Mouse (Mus musculus): ENCODE results near the gene Plk3. TPM values are rescaled to one million over a fixed set of nuclear protein-coding genes. Genes with fewer than 3 reads are reported as not detected.

Gene Plk3
- polyA plus RNA-seq, 1 experiment from 2014 or later, result 2.0 TPM

DNA sequence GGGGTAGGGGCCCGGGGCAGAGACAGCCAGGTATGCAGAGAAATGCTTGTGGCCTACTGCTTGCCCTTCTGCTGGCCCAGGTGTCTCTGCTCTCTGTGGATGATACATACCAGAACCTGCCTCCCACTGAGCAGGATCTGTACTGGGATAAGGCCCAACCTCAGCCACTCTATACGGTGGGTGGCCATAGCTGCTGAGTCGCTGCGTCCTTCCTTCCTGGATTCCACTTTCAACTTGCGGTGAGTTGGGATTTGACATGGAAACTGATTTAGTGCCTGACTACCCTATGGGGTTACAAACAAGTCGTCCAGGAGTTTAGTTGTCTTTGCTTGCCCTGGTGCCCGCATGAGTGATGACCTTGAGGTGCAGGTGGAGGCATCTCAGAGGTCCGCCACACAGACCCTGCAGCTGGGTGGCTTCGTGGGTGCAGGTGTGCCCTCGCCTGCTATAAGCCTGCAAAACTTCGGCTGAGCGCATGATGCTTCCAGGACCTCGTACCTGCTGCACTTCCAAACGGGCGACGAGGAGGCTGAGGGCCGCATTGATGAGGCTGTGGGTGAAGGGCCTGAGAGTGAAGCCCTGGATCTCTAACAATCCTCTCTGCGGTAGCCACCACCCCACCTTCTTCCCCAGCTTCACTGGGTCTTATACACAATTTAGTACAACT is 14.4 kb upstream of the Plk3 start:
- Histone ChIP-seq H3K9ac (ENCODE audit: low read length) (no peak overlapping the region), H3K36me3 (ENCODE audit: control insufficient read depth, insufficient read depth, low read length) (peaks cover 39% of the 10 kb centered on the region), H3K4me2 (ENCODE audit: low read length) (no peak overlapping the region), H3K27me3 (ENCODE audit: control insufficient read depth, insufficient read depth, low read length) (no peaks in the 10 kb centered on the region), H3K4me3 (ENCODE audit: control insufficient read depth in 1 of 2, insufficient read depth in 1 of 2, low read depth in 1 of 2, low read length in 2 of 2) (no peak overlapping the region), H3K9me3 (ENCODE audit: control insufficient read depth, low read length) (no peaks in the 10 kb centered on the region), H3K27ac (replicated peaks in 1 of 2; ENCODE audit: control insufficient read depth in 1 of 2, insufficient read depth in 1 of 2, low read depth in 2 of 2, low read length in 2 of 2) (no peak overlapping the region), H3K4me1 (ENCODE audit: control insufficient read depth in 2 of 2, insufficient read depth in 2 of 2, low read length in 2 of 2) (peaks cover 2 to 7% of the 10 kb centered on the region in 2 experiments)
- no peak for ATAC-seq (ENCODE audit: insufficient number of reproducible peaks, insufficient read depth, low FRiP score, low read depth)
- WGBS, result 79% methylated on average over 18 of the region's 18 CpGs

GRCm38 (mm10) chr4:117146176-117146575 is 12.4 kb upstream of the Plk3 start:
- peaks cover 19% of the 10 kb centered on the region for H3K36me3 ChIP-seq (ENCODE audit: control insufficient read depth, insufficient read depth, low read length)
- no peak overlapping the region for H3K4me2 ChIP-seq (ENCODE audit: low read length)
- no peaks in the 10 kb centered on the region for H3K9me3 ChIP-seq (ENCODE audit: control insufficient read depth, low read length)
- H3K27me3 ChIP-seq (ENCODE audit: control insufficient read depth, insufficient read depth, low read length), result no peaks in the 10 kb centered on the region
- peaks cover 0 to 4% of the 10 kb centered on the region in 2 experiments; a peak in 2 of 4 replicates for H3K4me1 ChIP-seq (ENCODE audit: control insufficient read depth in 2 of 2, insufficient read depth in 2 of 2, low read length in 2 of 2)
- H3K4me3 ChIP-seq (ENCODE audit: control insufficient read depth in 1 of 2, insufficient read depth in 1 of 2, low read depth in 1 of 2, low read length in 2 of 2), result no peak overlapping the region
- ATAC-seq (ENCODE audit: insufficient number of reproducible peaks, insufficient read depth, low FRiP score, low read depth), result no peak
- 28% methylated on average over 15 of the region's 15 CpGs for WGBS
- no peak overlapping the region for H3K9ac ChIP-seq (ENCODE audit: low read length)
- no peak overlapping the region for H3K27ac ChIP-seq (replicated peaks in 1 of 2; ENCODE audit: control insufficient read depth in 1 of 2, insufficient read depth in 1 of 2, low read depth in 2 of 2, low read length in 2 of 2)

- no peak overlapping the region for H3K9ac ChIP-seq (ENCODE audit: low read length)
Observed at GRCm38 (mm10) chr4:117145248-117145647, 11.5 kb upstream of the Plk3 start.

GRCm38 (mm10) chr4:117143023-117143422 is 9.3 kb upstream of the Plk3 start:
- Histone ChIP-seq H3K9ac (ENCODE audit: low read length) (no peak overlapping the region), H3K4me1 (ENCODE audit: control insufficient read depth in 2 of 2, insufficient read depth in 2 of 2, low read length in 2 of 2) (peaks cover 0 to 4% of the 10 kb centered on the region in 2 experiments; a peak in 2 of 4 replicates), H3K27ac (replicated peaks in 1 of 2; ENCODE audit: control insufficient read depth in 1 of 2, insufficient read depth in 1 of 2, low read depth in 2 of 2, low read length in 2 of 2) (no peak overlapping the region), H3K4me2 (ENCODE audit: low read length) (no peak overlapping the region), H3K9me3 (ENCODE audit: control insufficient read depth, low read length) (no peaks in the 10 kb centered on the region), H3K27me3 (ENCODE audit: control insufficient read depth, insufficient read depth, low read length) (no peaks in the 10 kb centered on the region), H3K36me3 (ENCODE audit: control insufficient read depth, insufficient read depth, low read length) (no peaks in the 10 kb centered on the region), H3K4me3 (ENCODE audit: control insufficient read depth in 1 of 2, insufficient read depth in 1 of 2, low read depth in 1 of 2, low read length in 2 of 2) (no peak overlapping the region)
- ATAC-seq (ENCODE audit: insufficient number of reproducible peaks, insufficient read depth, low FRiP score, low read depth), result no peak
- 34% methylated on average over 7 of the region's 7 CpGs for WGBS

More at GRCm38 (mm10) chr4:117145248-117145647, 11.5 kb upstream of the Plk3 start:
- H3K27ac ChIP-seq (replicated peaks in 1 of 2; ENCODE audit: control insufficient read depth in 1 of 2, insufficient read depth in 1 of 2, low read depth in 2 of 2, low read length in 2 of 2), result no peak overlapping the region
- no peak overlapping the region for H3K4me2 ChIP-seq (ENCODE audit: low read length)
- WGBS, result 88% methylated on average over 13 of the region's 13 CpGs
- H3K4me1 ChIP-seq (ENCODE audit: control insufficient read depth in 2 of 2, insufficient read depth in 2 of 2, low read length in 2 of 2), result peaks cover 0 to 4% of the 10 kb centered on the region in 2 experiments; a peak in 2 of 4 replicates
- H3K36me3 ChIP-seq (ENCODE audit: control insufficient read depth, insufficient read depth, low read length), result peaks cover 9% of the 10 kb centered on the region
- H3K9me3 ChIP-seq (ENCODE audit: control insufficient read depth, low read length), result no peaks in the 10 kb centered on the region
- no peaks in the 10 kb centered on the region for H3K27me3 ChIP-seq (ENCODE audit: control insufficient read depth, insufficient read depth, low read length)
- no peak for ATAC-seq (ENCODE audit: insufficient number of reproducible peaks, insufficient read depth, low FRiP score, low read depth)
- H3K4me3 ChIP-seq (ENCODE audit: control insufficient read depth in 1 of 2, insufficient read depth in 1 of 2, low read depth in 1 of 2, low read length in 2 of 2), result no peak overlapping the region

DNA sequence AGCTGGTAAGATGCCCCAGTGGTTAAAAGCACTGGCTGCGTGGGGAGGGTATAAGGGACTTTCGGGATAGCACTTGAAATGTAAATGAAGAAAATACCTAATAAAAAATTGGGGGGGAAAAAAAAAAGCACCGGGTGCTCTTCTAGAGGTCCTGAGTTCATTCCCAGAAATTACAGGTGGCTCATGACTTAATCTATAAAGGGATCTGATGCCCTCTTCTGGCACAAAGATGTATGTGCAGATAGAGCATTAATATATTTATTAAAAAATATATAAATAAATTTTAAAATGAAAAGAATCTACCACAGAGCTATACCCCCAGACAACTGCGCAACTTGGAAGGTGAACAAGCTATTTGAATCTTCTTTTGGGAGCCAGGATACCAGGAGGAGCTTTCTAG is 6.8 kb upstream of the Plk3 start:
- Histone ChIP-seq H3K36me3 (ENCODE audit: control insufficient read depth, insufficient read depth, low read length) (no peaks in the 10 kb centered on the region), H3K4me3 (ENCODE audit: control insufficient read depth in 1 of 2, insufficient read depth in 1 of 2, low read depth in 1 of 2, low read length in 2 of 2) (no peak overlapping the region), H3K4me2 (ENCODE audit: low read length) (no peak overlapping the region), H3K9me3 (ENCODE audit: control insufficient read depth, low read length) (no peaks in the 10 kb centered on the region), H3K27ac (replicated peaks in 1 of 2; ENCODE audit: control insufficient read depth in 1 of 2, insufficient read depth in 1 of 2, low read depth in 2 of 2, low read length in 2 of 2) (no peak overlapping the region), H3K4me1 (ENCODE audit: control insufficient read depth in 2 of 2, insufficient read depth in 2 of 2, low read length in 2 of 2) (peaks cover 0 to 4% of the 10 kb centered on the region in 2 experiments; a peak in 2 of 4 replicates), H3K9ac (ENCODE audit: low read length) (no peak overlapping the region), H3K27me3 (ENCODE audit: control insufficient read depth, insufficient read depth, low read length) (no peaks in the 10 kb centered on the region)
- ATAC-seq (ENCODE audit: insufficient number of reproducible peaks, insufficient read depth, low FRiP score, low read depth), result no peak
- 42% methylated on average over 4 of the region's 4 CpGs for WGBS

DNA sequence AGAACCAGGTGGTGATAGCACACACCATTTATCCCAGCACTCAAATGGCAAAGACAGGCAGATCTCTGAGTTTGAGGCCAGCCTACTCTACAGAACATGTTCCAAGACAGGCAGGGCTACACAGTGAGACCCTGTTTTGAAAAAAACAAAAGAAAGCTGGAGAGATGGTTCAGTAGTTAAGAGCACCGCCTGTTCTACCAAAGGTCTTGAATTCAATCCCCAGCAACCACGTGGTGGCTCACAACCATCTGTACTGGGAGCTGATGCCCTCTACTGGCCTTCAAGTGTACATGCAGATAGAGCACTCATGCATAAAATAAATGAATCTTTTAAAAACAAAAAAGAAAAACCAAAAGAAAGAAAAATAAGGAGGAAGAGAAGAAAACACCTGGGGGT is 5.5 kb upstream of the Plk3 start:
- Histone ChIP-seq H3K4me2 (ENCODE audit: low read length) (no peak overlapping the region), H3K4me3 (ENCODE audit: control insufficient read depth in 1 of 2, insufficient read depth in 1 of 2, low read depth in 1 of 2, low read length in 2 of 2) (no peak overlapping the region), H3K9me3 (ENCODE audit: control insufficient read depth, low read length) (no peaks in the 10 kb centered on the region), H3K27me3 (ENCODE audit: control insufficient read depth, insufficient read depth, low read length) (no peaks in the 10 kb centered on the region), H3K9ac (ENCODE audit: low read length) (no peak overlapping the region), H3K4me1 (ENCODE audit: control insufficient read depth in 2 of 2, insufficient read depth in 2 of 2, low read length in 2 of 2) (peaks cover 3 to 4% of the 10 kb centered on the region in 2 experiments; a peak in 3 of 4 replicates), H3K27ac (replicated peaks in 1 of 2; ENCODE audit: control insufficient read depth in 1 of 2, insufficient read depth in 1 of 2, low read depth in 2 of 2, low read length in 2 of 2) (no peak overlapping the region), H3K36me3 (ENCODE audit: control insufficient read depth, insufficient read depth, low read length) (no peaks in the 10 kb centered on the region)
- no peak for ATAC-seq (ENCODE audit: insufficient number of reproducible peaks, insufficient read depth, low FRiP score, low read depth)
- WGBS, result 8% methylated on average over 2 of the region's 2 CpGs

DNA sequence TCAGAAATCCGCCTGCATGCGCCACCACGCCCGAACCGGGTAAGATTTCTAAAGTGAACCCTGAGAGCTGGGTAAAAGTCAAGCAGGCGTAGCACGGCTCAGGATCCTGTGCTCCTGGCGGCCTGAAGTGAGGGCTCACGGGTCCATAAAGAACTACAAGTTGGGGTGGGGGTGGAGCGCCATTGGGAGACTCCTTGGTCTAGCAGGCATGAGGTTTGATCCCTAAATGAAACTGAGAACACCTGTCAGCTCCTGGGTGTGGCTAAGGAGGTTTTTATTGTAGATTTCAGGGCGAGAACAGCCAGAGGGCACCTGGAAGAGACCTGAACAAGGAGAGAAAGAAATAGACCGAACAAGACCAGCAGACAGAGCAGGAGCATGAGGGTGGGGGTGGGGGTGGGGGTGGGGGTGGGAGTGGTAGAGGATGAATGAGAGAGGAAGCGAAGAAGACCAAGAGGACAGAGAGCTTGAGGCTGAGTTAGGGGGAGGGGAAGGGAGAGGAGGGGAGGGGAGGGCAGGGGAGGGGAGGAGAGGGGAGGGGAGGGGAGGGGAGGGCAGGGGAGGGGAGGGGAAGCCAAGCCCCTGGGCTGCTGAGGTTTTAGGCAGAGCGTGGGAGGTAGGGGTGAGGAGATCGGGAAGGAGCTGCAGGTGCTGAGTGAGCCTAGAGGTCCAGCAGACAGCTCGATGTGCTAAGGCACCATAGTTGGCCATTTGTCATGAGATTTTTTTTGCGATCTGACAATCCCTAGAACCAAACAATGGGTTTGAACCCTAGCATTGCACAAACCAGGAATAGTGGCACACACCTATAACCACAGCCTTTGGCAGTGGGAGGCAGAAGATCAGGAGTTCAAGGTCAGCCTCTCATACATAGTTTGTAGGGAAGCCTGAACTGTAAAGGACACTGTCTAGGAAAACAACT is 4.8 kb upstream of the Plk3 start:
- H3K4me3 ChIP-seq (ENCODE audit: control insufficient read depth in 1 of 2, insufficient read depth in 1 of 2, low read depth in 1 of 2, low read length in 2 of 2), result no peak overlapping the region
- H3K4me1 ChIP-seq (ENCODE audit: control insufficient read depth in 2 of 2, insufficient read depth in 2 of 2, low read length in 2 of 2), result peaks cover 4 to 5% of the 10 kb centered on the region in 2 experiments; a peak in 3 of 4 replicates
- ATAC-seq (ENCODE audit: insufficient number of reproducible peaks, insufficient read depth, low FRiP score, low read depth), result no peak
- H3K36me3 ChIP-seq (ENCODE audit: control insufficient read depth, insufficient read depth, low read length), result no peaks in the 10 kb centered on the region
- no peaks in the 10 kb centered on the region for H3K27me3 ChIP-seq (ENCODE audit: control insufficient read depth, insufficient read depth, low read length)
- no peak overlapping the region for H3K4me2 ChIP-seq (ENCODE audit: low read length)
- 57% methylated on average over 16 of the region's 17 CpGs for WGBS
- H3K27ac ChIP-seq (replicated peaks in 1 of 2; ENCODE audit: control insufficient read depth in 1 of 2, insufficient read depth in 1 of 2, low read depth in 2 of 2, low read length in 2 of 2), result no peak overlapping the region
- H3K9ac ChIP-seq (ENCODE audit: low read length), result no peak overlapping the region
- no peaks in the 10 kb centered on the region for H3K9me3 ChIP-seq (ENCODE audit: control insufficient read depth, low read length)

Data from heart, embryonic 14.5 days (tissue).